Mouse (Mus musculus) ES-E14 (cell line): Measurements from ENCODE around the gene Ascc3.

ENCODE experiments used
- CHD2 ChIP-seq: IDR thresholded peaks from 2 replicates; pipeline ENCODE4 v1.6.1; 2014; ENCODE audit warnings: mild to moderate bottlenecking, low read depth, low read length, inconsistent platforms
- HCFC1 ChIP-seq: IDR thresholded peaks from 2 replicates; pipeline ENCODE4 v1.6.1; 2012; ENCODE audit warnings: low read length, inconsistent platforms, borderline replicate concordance; ENCODE audit not compliant: insufficient read depth
- MAFK ChIP-seq: IDR thresholded peaks from 2 replicates; pipeline ENCODE4 v1.6.1; 2014; ENCODE audit warnings: mild to moderate bottlenecking, low read depth, low read length, inconsistent platforms; ENCODE audit not compliant: insufficient read depth
- ZC3H11A ChIP-seq: IDR thresholded peaks from 2 replicates; pipeline ENCODE4 v1.6.1; 2012; ENCODE audit warnings: low read depth, mild to moderate bottlenecking, inconsistent platforms, low read length, borderline replicate concordance
- ZNF384 ChIP-seq: IDR thresholded peaks from 2 replicates; pipeline ENCODE4 v1.6.1; 2012; ENCODE audit warnings: low read depth, low read length, inconsistent platforms

GRCm38 (mm10) chr10:50891876-50892711, 299.6 kb downstream of the Ascc3 start:
- TF ChIP-seq MAFK (no peak), CHD2 (no peak), HCFC1 (no peak), ZC3H11A (no peak), ZNF384 (no peak)
